Mouse (Mus musculus) lung, embryonic 14.5 days (tissue): Measurements from ENCODE around the gene Ablim1. TPM values are rescaled to one million over a fixed set of nuclear protein-coding genes. Genes with fewer than 3 reads are reported as not detected.

Experiments used
- ATAC-seq: fragments of 200-750 bp; cut with Nextera tagmentation; 2 replicates; pipeline ENCODE4 v1.8.0; 2017; ENCODE audit warnings: mild to moderate bottlenecking, moderate TSS enrichment, moderate library complexity; ENCODE audit not compliant: insufficient read depth
- DNase-seq: peaks from one replicate; pipeline ENCODE4 v3.0.0-alpha.2; 2015
- H3K27ac ChIP-seq: fragments of 300-500 bp; sonication (generic); 2 replicates; pipeline ENCODE4 v1.5.1; 2014; ENCODE audit warnings: low read depth, mild to moderate bottlenecking, moderate library complexity
- H3K27me3 ChIP-seq: fragments of 300-500 bp; sonication (generic); 2 replicates; pipeline ENCODE4 v1.6.1; 2014; ENCODE audit warnings: low read length, control low read depth; ENCODE audit not compliant: insufficient read depth
- H3K36me3 ChIP-seq: fragments of 300-500 bp; sonication (generic); 2 replicates; pipeline ENCODE4 v1.6.1; 2014; ENCODE audit warnings: control low read depth; ENCODE audit not compliant: insufficient read depth
- H3K4me1 ChIP-seq: fragments of 300-500 bp; sonication (generic); 2 replicates; pipeline ENCODE4 v1.6.1; 2014; ENCODE audit warnings: antibody characterized with exemption, control low read depth; ENCODE audit not compliant: insufficient read depth
- H3K4me2 ChIP-seq: fragments of 300-500 bp; sonication (generic); 2 replicates; pipeline ENCODE4 v1.6.1; 2014; ENCODE audit warnings: mild to moderate bottlenecking
- H3K4me3 ChIP-seq: fragments of 300-500 bp; sonication (generic); 2 replicates; pipeline ENCODE4 v1.5.1; 2014; ENCODE audit warnings: low read depth, low read length
- H3K9ac ChIP-seq: fragments of 300-500 bp; sonication (generic); 2 replicates; pipeline ENCODE4 v1.6.1; 2014
- H3K9me3 ChIP-seq: fragments of 300-500 bp; sonication (generic); 2 replicates; pipeline ENCODE4 v1.6.1; 2016; ENCODE audit warnings: low read depth, low read length, control low read depth
- CTCF ChIP-seq: IDR thresholded peaks from 2 replicates; pipeline ENCODE4 v1.5.1; 2016; ENCODE audit warnings: antibody characterized with exemption, low read depth
- WGBS: fragments of 180-500 bp; shearing (Covaris S2); extraction: QIAGEN DNeasy Blood & Tissue Kit; methylation state at CpG from one replicate; pipeline ENCODE4 v1.1.7; 2014; 5-methylcytosine and 5-hydroxymethylcytosine counted together
- polyA plus RNA-seq: library from polyadenylated mRNA; unstranded; fragments of >200 nt; fragmentation: Nextera tagmentation; extraction: Ambion mirVana; gene quantifications from 2 replicates; pipeline ENCODE4 v1.2.1, GENCODE M21; 2014

Gene Ablim1
- polyA plus RNA-seq, 1 experiment from 2014 or later = 39.9 TPM

DNA sequence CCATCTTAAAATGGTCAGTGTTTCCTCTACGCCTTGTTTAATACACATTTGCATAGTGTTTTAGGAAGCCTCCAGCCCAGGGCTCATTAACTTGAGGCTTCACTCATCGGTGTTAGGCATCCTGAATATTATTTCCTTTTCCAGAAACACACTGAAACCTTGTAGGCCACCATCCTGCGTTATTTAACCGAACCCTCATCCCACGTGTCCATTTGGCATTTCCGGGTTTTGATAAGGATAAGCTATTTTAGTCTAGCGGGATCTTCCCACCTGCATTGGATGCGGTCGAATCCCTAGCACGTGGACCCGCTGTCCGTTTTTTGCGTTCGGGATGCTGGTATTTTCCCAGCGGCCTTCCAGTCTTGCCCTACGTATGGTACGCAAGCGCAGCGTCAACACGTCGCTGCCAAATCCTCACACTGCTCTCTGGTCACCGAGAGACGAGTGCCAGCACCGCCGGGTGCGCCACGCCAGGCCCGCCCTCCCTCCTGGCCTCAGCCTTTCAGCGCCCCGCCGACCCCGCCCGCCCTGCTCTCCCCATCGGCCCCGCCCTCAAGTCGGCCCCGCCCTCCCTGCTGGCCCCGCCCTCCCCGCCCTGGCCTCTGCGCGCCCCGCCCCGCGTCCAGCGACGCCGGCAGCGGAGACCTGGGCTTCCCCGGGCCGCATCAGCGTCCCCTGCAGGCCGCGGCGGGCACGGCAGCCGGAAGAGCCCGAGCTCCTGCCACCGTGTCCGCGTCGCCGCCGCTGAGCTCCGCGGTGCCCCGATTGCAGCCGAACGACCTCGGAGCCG, 45.8 kb upstream of the Ablim1 start, which contains the start of gene Fam160b1:
TSS of gene Fam160b1 (plus strand) at position 340 of the 790 bp plus-strand sequence.
- Histone ChIP-seq H3K9me3 (no peaks in the 10 kb centered on the region), H3K9ac (peak within 1 kb of the TSS; percentile 99), H3K36me3 (no peaks in the 10 kb centered on the region), H3K4me2 (peak within 1 kb of the TSS; percentile 77), H3K4me1 (peaks cover 36% of the 10 kb centered on the region), H3K27me3 (no peaks in the 10 kb centered on the region), H3K27ac (peak within 1 kb of the TSS; percentile 97), H3K4me3 (peak within 1 kb of the TSS; percentile 98)
- DNase-seq (peak; percentile 96), ATAC-seq (peak; percentile 89)
- peak; percentile 57 for TF ChIP-seq CTCF
- WGBS = under 1% methylated on average over 64 of the region's 70 CpGs

DNA sequence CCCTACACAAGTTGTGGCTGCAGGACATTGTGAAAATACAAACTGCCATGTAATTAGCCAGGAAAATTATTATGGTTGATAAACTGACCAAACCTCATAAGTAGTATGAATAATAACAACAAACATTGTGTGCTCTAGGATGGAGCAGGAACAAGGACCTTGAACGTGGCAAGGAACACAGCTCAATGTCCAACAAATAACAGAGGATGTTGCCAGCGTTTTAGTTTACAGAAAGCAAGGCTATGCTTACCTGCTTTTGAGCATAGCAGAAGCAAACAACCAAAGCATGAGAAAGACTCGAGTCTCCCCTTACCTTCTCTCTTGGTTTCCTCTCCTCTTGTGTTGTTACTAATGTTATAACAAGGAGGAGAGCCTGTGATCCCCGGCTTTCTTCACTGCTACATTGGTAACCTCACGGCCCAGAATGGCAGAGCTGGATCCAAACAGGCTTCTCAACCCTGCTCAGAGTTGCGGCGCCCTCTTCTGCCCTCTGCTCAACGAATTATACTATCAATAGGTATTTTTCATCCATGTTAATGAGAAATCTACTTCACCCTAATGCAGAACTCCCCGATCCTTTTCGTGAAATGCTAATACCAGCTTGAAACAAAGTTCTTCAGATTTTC, 45.1 kb upstream of the Ablim1 start:
- H3K27me3 ChIP-seq = no peaks in the 10 kb centered on the region
- peak overlapping the region; percentile 98 for H3K4me3 ChIP-seq
- WGBS = 34% methylated on average over 10 of the region's 10 CpGs
- ATAC-seq (no peak), DNase-seq (peak; percentile 36)
- H3K4me1 ChIP-seq = peaks cover 36% of the 10 kb centered on the region
- H3K9me3 ChIP-seq = no peaks in the 10 kb centered on the region
- no peaks in the 10 kb centered on the region for H3K36me3 ChIP-seq
- peak overlapping the region; percentile 53 for H3K9ac ChIP-seq
- H3K27ac ChIP-seq = peak overlapping the region; percentile 97
- peak overlapping the region; percentile 77 for H3K4me2 ChIP-seq
- TF ChIP-seq CTCF = 0 out of 2 replicates have a peak, but pooled peaks have one; percentile 13

DNA sequence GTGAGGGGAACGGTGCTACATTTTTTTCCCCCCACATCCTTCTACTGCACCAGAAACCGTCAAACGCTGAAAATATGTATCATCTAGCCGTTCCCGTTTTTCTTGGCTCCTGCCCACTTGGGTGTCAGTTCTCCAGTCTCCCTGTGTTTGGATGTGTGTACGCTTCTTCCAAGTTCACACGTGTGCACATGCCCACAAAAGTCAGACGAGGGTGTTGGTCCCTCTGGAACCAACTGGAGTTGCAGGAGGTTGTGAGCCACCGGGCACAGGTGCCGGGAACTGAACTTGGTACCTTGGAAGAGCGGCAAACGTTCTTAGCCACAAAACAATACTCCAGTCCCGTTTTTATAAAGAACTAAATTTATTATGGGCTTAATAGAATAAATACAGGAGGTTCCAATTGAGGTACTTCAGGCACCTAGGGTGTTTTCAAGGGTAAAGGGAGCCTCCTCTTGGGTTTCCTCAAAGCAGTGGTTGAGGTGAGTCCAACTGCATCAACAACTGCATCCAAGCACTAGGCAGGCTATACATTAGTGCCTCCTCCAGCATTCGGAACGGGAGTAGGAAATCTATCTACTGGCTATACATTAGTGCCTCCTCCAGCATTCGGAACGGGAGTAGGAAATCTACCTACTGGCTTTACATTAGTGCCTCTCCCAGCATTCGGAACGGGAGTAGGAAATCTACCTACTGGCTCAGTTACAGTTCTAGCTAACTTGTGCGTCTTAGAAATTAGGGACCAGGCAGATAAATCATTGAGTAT, 44.3 kb upstream of the Ablim1 start:
- 84% methylated on average over 20 of the region's 20 CpGs for WGBS
- Histone ChIP-seq H3K9me3 (no peaks in the 10 kb centered on the region), H3K4me2 (peak overlapping the region; percentile 77), H3K27me3 (no peaks in the 10 kb centered on the region), H3K27ac (peak overlapping the region; percentile 40; the same call in 1 of the 2 replicates), H3K4me3 (peak overlapping the region; percentile 98), H3K36me3 (no peaks in the 10 kb centered on the region), H3K9ac (0 out of 2 replicates have a peak overlapping the region, but pooled peaks have one; percentile 18), H3K4me1 (peaks cover 31% of the 10 kb centered on the region)
- ATAC-seq = no peak
- no peak for TF ChIP-seq CTCF
- no peak for DNase-seq

GRCm38 (mm10) chr19:57358322-57358721, 43.6 kb upstream of the Ablim1 start:
- Histone ChIP-seq H3K4me2 (peak overlapping the region; percentile 77), H3K36me3 (no peaks in the 10 kb centered on the region), H3K4me1 (peaks cover 31% of the 10 kb centered on the region), H3K9ac (0 out of 2 replicates have a peak overlapping the region, but pooled peaks have one; percentile 18), H3K27ac (0 out of 2 replicates have a peak overlapping the region, but pooled peaks have one; percentile 27), H3K9me3 (no peaks in the 10 kb centered on the region), H3K27me3 (no peaks in the 10 kb centered on the region), H3K4me3 (0 out of 2 replicates have a peak overlapping the region, but pooled peaks have one; percentile 98)
- ATAC-seq (no peak), DNase-seq (peak; percentile 85)
- TF ChIP-seq CTCF = peak; percentile 62
- WGBS = 53% methylated on average over 12 of the region's 12 CpGs

GRCm38 (mm10) chr19:57357811-57358210, 43.1 kb upstream of the Ablim1 start:
- no peak for TF ChIP-seq CTCF
- no peak overlapping the region for H3K4me3 ChIP-seq
- no peaks in the 10 kb centered on the region for H3K36me3 ChIP-seq
- H3K4me2 ChIP-seq = peak overlapping the region; percentile 77
- no peaks in the 10 kb centered on the region for H3K9me3 ChIP-seq
- 79% methylated on average over 5 of the region's 5 CpGs for WGBS
- H3K27me3 ChIP-seq = no peaks in the 10 kb centered on the region
- ATAC-seq = no peak
- 0 out of 2 replicates have a peak overlapping the region, but pooled peaks have one; percentile 27 for H3K27ac ChIP-seq
- H3K9ac ChIP-seq = no peak overlapping the region
- DNase-seq = no peak
- peaks cover 27% of the 10 kb centered on the region for H3K4me1 ChIP-seq

- no peak for TF ChIP-seq CTCF
- H3K27ac ChIP-seq = no peak overlapping the region; the same call in 1 of the 2 replicates
- H3K9ac ChIP-seq = no peak overlapping the region
- DNase-seq = no peak
- no peak overlapping the region for H3K4me2 ChIP-seq
- no peaks in the 10 kb centered on the region for H3K27me3 ChIP-seq
- no peaks in the 10 kb centered on the region for H3K36me3 ChIP-seq
- H3K4me3 ChIP-seq = no peak overlapping the region
- WGBS = 84% methylated on average over 6 of the region's 6 CpGs
- H3K9me3 ChIP-seq = no peaks in the 10 kb centered on the region
- peaks cover 23% of the 10 kb centered on the region; the same call in 1 of the 2 replicates for H3K4me1 ChIP-seq
- no peak for ATAC-seq
Measured at GRCm38 (mm10) chr19:57357244-57357643, 42.5 kb upstream of the Ablim1 start.
